Mouse (Mus musculus): Measurements from ENCODE around the gene Timm13. TPM values are rescaled to one million over a fixed set of nuclear protein-coding genes. Genes with fewer than 3 reads are reported as not detected.

Gene Timm13
- not detected for polyA plus RNA-seq (2014; fragmentation: Illumina TruSeq; extraction: RNeasy Lipid Tissue Mini Kit (QIAGEN cat#74804); ENCODE audit: low read depth, low replicate concordance)

GRCm38 (mm10) chr10:80900318-80901247 is at the start of gene Timm13:
Gene Timm13 (minus strand): TSS chr10:80900969.

DNA sequence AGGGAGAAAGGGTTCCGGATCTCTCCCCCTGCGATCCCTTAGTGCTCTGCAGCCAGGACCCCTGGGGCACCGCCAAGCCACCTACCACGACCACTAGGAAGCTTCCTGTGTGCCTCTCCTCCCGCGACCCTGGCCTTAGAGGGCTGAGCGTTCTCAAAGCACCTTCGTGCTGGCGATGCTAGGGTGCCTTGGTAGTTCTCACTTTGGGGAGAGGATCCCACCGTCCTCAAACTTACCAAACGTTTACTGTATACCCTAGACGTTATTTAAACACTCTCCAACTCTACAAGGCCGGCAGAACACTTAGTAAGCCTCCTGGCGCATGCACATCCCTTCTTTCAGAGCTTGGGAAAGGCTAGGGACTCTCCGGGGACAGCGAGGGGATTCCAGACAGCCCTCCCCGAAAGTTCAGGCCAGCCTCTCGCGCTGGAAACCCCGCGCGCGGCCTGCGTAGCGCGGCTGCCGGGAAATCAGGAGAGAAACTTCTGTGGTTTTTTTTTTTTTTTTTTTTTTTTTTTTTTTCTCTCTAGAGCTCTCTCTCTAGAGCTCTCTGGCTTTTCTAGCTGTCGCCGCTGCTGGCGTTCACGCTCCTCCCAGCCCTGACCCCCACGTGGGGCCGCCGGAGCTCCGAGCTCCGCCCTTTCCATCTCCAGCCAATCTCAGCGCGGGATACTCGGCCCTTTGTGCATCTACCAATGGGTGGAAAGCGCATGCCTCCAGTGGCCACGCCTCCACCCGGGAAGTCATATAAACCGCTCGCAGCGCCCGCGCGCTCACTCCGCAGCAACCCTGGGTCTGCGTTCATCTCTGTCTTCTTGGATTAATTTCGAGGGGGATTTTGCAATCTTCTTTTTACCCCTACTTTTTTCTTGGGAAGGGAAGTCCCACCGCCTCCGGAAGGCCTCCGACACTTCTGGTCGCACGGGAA is 28.8 kb upstream of the Timm13 start, which contains the start of gene Gadd45b:
Gene Gadd45b, plus strand, starts transcription at position 775 of the 928 bp plus-strand sequence.

GRCm38 (mm10) chr10:80917779-80918434 is 17.1 kb upstream of the Timm13 start, which contains the start of gene Lmnb2:
Gene Lmnb2 (minus strand): TSS chr10:80918245.

DNA sequence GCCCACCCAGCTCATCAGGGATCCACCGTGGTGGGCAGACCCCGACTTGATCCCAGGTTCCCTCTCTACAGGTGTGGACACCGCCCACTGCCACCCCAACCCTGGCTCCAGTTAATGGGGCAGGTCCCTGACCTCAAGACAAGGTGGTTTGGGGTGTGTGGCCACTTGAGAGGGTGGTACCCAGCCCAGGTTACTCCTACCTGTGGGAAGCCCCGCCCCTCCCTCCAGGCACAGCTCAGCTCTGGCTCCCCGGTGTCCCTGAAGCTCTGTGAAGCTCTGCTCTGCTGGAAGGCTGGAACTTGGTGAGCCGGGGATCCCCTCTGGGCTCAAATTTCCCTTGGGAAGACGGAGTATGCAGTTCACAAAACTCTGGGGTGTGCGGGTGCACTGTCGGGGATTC is 29.2 kb downstream of the Timm13 start, which contains the start of gene Tmprss9:
Gene Tmprss9, plus strand, starts transcription at position 268 of the 400 bp plus-strand sequence.

DNA sequence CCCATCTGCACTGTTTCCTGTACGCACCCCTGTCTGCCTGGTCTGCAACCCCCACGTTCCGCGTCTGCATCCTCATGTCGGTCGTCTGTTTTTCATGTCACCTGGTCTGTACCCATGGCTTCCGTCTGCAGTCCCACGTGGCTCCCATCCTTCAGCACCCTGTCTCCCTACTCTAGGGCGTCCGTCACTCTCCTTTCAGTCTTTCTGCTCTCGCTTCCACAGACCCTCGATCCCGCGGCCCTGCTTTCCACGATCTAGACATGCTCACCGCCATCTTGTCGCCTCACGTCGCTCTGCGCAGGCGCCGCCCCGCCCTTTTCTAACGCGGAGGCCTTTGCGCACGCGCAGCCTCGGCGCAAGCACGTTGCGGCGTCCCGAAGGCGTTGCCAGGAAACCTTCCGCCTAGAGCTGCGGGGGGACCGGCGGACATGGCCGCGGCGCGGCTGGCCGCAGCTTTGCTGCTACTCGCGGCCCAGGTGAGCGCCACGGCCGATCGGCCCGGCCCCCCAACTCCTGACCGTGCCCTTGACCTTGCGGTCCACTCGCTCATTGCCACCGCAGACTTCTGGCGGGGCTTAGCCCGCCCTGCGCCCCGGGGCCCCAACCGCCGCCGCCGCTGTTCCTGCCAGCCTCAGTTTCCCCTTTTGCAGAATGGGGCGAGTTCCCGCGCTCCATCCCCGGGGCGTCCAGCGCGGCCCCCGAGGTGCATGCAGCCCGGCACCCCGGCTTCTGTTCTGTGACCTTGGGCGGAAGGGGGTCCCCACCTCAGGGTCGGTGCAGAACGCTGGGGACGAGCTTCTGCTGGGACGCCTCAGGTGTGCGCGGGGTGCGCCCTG is 45.6 kb downstream of the Timm13 start, which contains the start of the genes Lsm7 and Sppl2b:
Gene Lsm7, minus strand, starts transcription at position 297 of the 836 bp plus-strand sequence.
Gene Sppl2b, plus strand, starts transcription at position 363 of the 836 bp plus-strand sequence.

Other genes with a start within 250 kb of the Timm13 start
- 0.36 TPM for gene Btbd2, start 243.9 kb downstream of the Timm13 start, polyA plus RNA-seq (2014; fragmentation: Illumina TruSeq; extraction: RNeasy Lipid Tissue Mini Kit (QIAGEN cat#74804); ENCODE audit: low read depth, low replicate concordance)
- gene Mknk2, start 222.9 kb downstream of the Timm13 start, polyA plus RNA-seq (2014; fragmentation: Illumina TruSeq; extraction: RNeasy Lipid Tissue Mini Kit (QIAGEN cat#74804); ENCODE audit: low read depth, low replicate concordance), result 1.8 TPM
- gene Mob3a, start 199.0 kb downstream of the Timm13 start, polyA plus RNA-seq (2014; fragmentation: Illumina TruSeq; extraction: RNeasy Lipid Tissue Mini Kit (QIAGEN cat#74804); ENCODE audit: low read depth, low replicate concordance), result 1.1 TPM
- 0.89 TPM for gene Izumo4, start 198.8 kb downstream of the Timm13 start, polyA plus RNA-seq (2014; fragmentation: Illumina TruSeq; extraction: RNeasy Lipid Tissue Mini Kit (QIAGEN cat#74804); ENCODE audit: low read depth, low replicate concordance)
- 7.2 TPM for gene Ap3d1, start 158.7 kb downstream of the Timm13 start, polyA plus RNA-seq (2014; fragmentation: Illumina TruSeq; extraction: RNeasy Lipid Tissue Mini Kit (QIAGEN cat#74804); ENCODE audit: low read depth, low replicate concordance)
- 1.2 TPM for gene Dot1l, start 145.8 kb downstream of the Timm13 start, polyA plus RNA-seq (2014; fragmentation: Illumina TruSeq; extraction: RNeasy Lipid Tissue Mini Kit (QIAGEN cat#74804); ENCODE audit: low read depth, low replicate concordance)
- 2.2 TPM for gene Sf3a2, start 102.8 kb downstream of the Timm13 start, polyA plus RNA-seq (2014; fragmentation: Illumina TruSeq; extraction: RNeasy Lipid Tissue Mini Kit (QIAGEN cat#74804); ENCODE audit: low read depth, low replicate concordance)
- 1.5 TPM for gene Plekhj1, start 102.3 kb downstream of the Timm13 start, polyA plus RNA-seq (2014; fragmentation: Illumina TruSeq; extraction: RNeasy Lipid Tissue Mini Kit (QIAGEN cat#74804); ENCODE audit: low read depth, low replicate concordance)
- gene Amh, start 95.7 kb downstream of the Timm13 start, polyA plus RNA-seq (2014; fragmentation: Illumina TruSeq; extraction: RNeasy Lipid Tissue Mini Kit (QIAGEN cat#74804); ENCODE audit: low read depth, low replicate concordance), result not detected
- not detected for gene Jsrp1, start 87.5 kb downstream of the Timm13 start, polyA plus RNA-seq (2014; fragmentation: Illumina TruSeq; extraction: RNeasy Lipid Tissue Mini Kit (QIAGEN cat#74804); ENCODE audit: low read depth, low replicate concordance)
- 171 TPM for gene Oaz1, start 74.3 kb downstream of the Timm13 start, polyA plus RNA-seq (2014; fragmentation: Illumina TruSeq; extraction: RNeasy Lipid Tissue Mini Kit (QIAGEN cat#74804); ENCODE audit: low read depth, low replicate concordance)
- not detected for gene Lingo3, start 56.9 kb downstream of the Timm13 start, polyA plus RNA-seq (2014; fragmentation: Illumina TruSeq; extraction: RNeasy Lipid Tissue Mini Kit (QIAGEN cat#74804); ENCODE audit: low read depth, low replicate concordance)
- 3.3 TPM for gene Lsm7, start 45.8 kb downstream of the Timm13 start, polyA plus RNA-seq (2014; fragmentation: Illumina TruSeq; extraction: RNeasy Lipid Tissue Mini Kit (QIAGEN cat#74804); ENCODE audit: low read depth, low replicate concordance)
- not detected for gene Sppl2b, start 45.7 kb downstream of the Timm13 start, polyA plus RNA-seq (2014; fragmentation: Illumina TruSeq; extraction: RNeasy Lipid Tissue Mini Kit (QIAGEN cat#74804); ENCODE audit: low read depth, low replicate concordance)
- gene Tmprss9, start 29.1 kb downstream of the Timm13 start, polyA plus RNA-seq (2014; fragmentation: Illumina TruSeq; extraction: RNeasy Lipid Tissue Mini Kit (QIAGEN cat#74804); ENCODE audit: low read depth, low replicate concordance), result not detected
- gene Lmnb2, start 17.3 kb upstream of the Timm13 start, polyA plus RNA-seq (2014; fragmentation: Illumina TruSeq; extraction: RNeasy Lipid Tissue Mini Kit (QIAGEN cat#74804); ENCODE audit: low read depth, low replicate concordance), result 0.24 TPM
- gene Gadd45b, start 29.1 kb upstream of the Timm13 start, polyA plus RNA-seq (2014; fragmentation: Illumina TruSeq; extraction: RNeasy Lipid Tissue Mini Kit (QIAGEN cat#74804); ENCODE audit: low read depth, low replicate concordance), result 2.3 TPM
- 1.1 TPM for gene Gng7, start 114.0 kb upstream of the Timm13 start, polyA plus RNA-seq (2014; fragmentation: Illumina TruSeq; extraction: RNeasy Lipid Tissue Mini Kit (QIAGEN cat#74804); ENCODE audit: low read depth, low replicate concordance)
- gene Diras1, start 124.7 kb upstream of the Timm13 start, polyA plus RNA-seq (2014; fragmentation: Illumina TruSeq; extraction: RNeasy Lipid Tissue Mini Kit (QIAGEN cat#74804); ENCODE audit: low read depth, low replicate concordance), result not detected
- 0.28 TPM for gene Slc39a3, start 136.5 kb upstream of the Timm13 start, polyA plus RNA-seq (2014; fragmentation: Illumina TruSeq; extraction: RNeasy Lipid Tissue Mini Kit (QIAGEN cat#74804); ENCODE audit: low read depth, low replicate concordance)
- 0.61 TPM for gene Sgta, start 159.2 kb upstream of the Timm13 start, polyA plus RNA-seq (2014; fragmentation: Illumina TruSeq; extraction: RNeasy Lipid Tissue Mini Kit (QIAGEN cat#74804); ENCODE audit: low read depth, low replicate concordance)
- gene Thop1, start 169.1 kb upstream of the Timm13 start, polyA plus RNA-seq (2014; fragmentation: Illumina TruSeq; extraction: RNeasy Lipid Tissue Mini Kit (QIAGEN cat#74804); ENCODE audit: low read depth, low replicate concordance), result not detected
- gene Creb3l3, start 197.9 kb upstream of the Timm13 start, polyA plus RNA-seq (2014; fragmentation: Illumina TruSeq; extraction: RNeasy Lipid Tissue Mini Kit (QIAGEN cat#74804); ENCODE audit: low read depth, low replicate concordance), result not detected
- gene Map2k2, start 204.9 kb upstream of the Timm13 start, polyA plus RNA-seq (2014; fragmentation: Illumina TruSeq; extraction: RNeasy Lipid Tissue Mini Kit (QIAGEN cat#74804); ENCODE audit: low read depth, low replicate concordance), result 2.1 TPM
- gene Zbtb7a, start 234.3 kb upstream of the Timm13 start, polyA plus RNA-seq (2014; fragmentation: Illumina TruSeq; extraction: RNeasy Lipid Tissue Mini Kit (QIAGEN cat#74804); ENCODE audit: low read depth, low replicate concordance), result 8.1 TPM

All from kidney, adult 10 weeks (tissue).